Mouse (Mus musculus) ES-Bruce4 (cell line): ENCODE measurements around the gene Bckdk.

Experiments used
- CTCF ChIP-seq: IDR thresholded peaks from one replicate; pipeline ENCODE4 v1.8.1; 2011; ENCODE audit warnings: low read depth, low read length
- EP300 ChIP-seq: IDR thresholded peaks from 2 replicates; pipeline ENCODE4 v1.6.1; 2011; ENCODE audit warnings: low read depth, low read length; ENCODE audit not compliant: insufficient read depth
- POLR2A ChIP-seq: IDR thresholded peaks from one replicate; pipeline ENCODE4 v1.8.1; 2011; ENCODE audit warnings: low read length; ENCODE audit not compliant: insufficient read depth

DNA sequence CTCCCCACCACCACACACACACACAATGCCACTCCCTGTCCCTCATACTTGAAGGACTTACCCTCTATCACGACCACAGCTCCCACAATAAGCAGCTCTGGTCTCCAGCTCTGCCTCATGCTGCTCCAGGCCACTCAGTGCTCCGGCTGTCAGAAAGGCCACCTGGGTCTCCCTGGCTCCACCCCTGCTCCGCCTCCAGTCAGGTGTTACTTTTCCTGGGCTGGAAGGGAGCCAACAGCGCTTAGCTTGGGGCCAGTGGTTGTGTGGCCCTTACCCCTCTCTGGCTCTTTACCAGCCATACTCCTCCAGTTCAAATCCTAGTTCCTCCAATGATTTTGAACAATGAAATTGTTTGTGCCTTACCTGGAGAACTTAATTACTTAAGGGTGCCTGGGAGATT is 13.1 kb upstream of the Bckdk start, which contains the start of gene Prss53:
- TF ChIP-seq CTCF (no peak), POLR2A (no peak), EP300 (no peak)
